Mouse (Mus musculus): Measurements from ENCODE around the gene Pik3cb.

- TF ChIP-seq POLR2A (IDR thresholded peaks at IDR 0.05; ENCODE audit: low read depth, low read length) (no peak), CTCF (conservative IDR thresholded peaks at IDR 0.05; ENCODE audit: insufficient read depth, insufficient read length, low read depth, low read length) (no peak)
Observed at GRCm38 (mm10) chr9:99109585-99109984, 30.8 kb downstream of the Pik3cb start.

Data from kidney, adult 2 months (tissue).